Mouse (Mus musculus): ENCODE measurements around the gene Plvap.

DNA sequence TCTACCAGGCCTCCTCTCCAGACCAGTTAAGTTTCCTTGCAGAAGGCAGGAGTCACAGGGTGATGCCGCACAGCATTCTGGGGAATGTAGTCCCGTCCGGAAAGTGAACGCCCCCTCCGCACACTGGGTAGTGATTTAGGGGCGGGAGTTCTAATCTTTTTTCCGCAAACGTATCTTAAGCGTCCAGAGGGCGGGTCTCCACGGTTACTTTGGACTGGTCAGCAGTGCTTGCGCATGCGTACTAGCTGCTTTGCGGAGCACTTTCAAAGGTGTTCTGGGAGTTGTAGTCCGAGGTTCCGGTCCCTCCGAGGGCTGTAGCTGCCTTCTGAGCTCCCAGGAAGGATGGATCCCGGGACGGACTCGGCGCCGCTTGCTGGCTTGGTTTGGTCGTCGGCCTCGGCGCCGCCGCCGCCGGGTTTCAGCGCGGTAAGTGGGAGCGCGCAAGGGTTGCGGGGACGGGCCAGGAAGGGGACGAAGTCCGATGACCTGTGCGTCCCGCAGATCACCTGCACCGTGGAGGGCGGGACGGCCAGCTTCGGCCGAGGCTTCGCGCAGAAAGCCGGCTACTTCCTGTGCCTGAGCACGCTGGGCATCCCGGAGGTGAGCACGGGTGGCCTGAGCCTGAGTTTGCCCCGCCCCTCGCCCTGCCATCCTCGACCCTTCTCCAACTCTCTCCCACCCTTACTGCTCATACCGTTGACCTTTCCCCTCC lies 31.2 kb upstream of the Plvap start, which contains the start of gene Mvb12a:
- no peak for TF ChIP-seq CTCF (conservative IDR thresholded peaks at IDR 0.05; ENCODE audit: low read length)
- TF ChIP-seq POU5F1 (IDR thresholded peaks at IDR 0.05; ENCODE audit: borderline replicate concordance, low read length) = no peak
- TF ChIP-seq NANOG (IDR thresholded peaks at IDR 0.05; ENCODE audit: borderline replicate concordance, low read length) = no peak; the same call in 1 of the 2 replicates
